Mouse (Mus musculus) ES-Bruce4 (cell line): ENCODE results near the gene P2rx7.

Experiments used
- CTCF ChIP-seq: IDR thresholded peaks from one replicate; pipeline ENCODE4 v1.8.1; 2011; ENCODE audit warnings: low read depth, low read length
- EP300 ChIP-seq: IDR thresholded peaks from 2 replicates; pipeline ENCODE4 v1.6.1; 2011; ENCODE audit warnings: low read depth, low read length; ENCODE audit not compliant: insufficient read depth
- POLR2A ChIP-seq: IDR thresholded peaks from one replicate; pipeline ENCODE4 v1.8.1; 2011; ENCODE audit warnings: low read length; ENCODE audit not compliant: insufficient read depth

- no peak for TF ChIP-seq CTCF
- TF ChIP-seq EP300 = no peak
- TF ChIP-seq POLR2A = no peak
These were observed 61.5 kb downstream of the P2rx7 start for GRCm38 (mm10) chr5:122705174-122705573.
